Mouse (Mus musculus) midbrain, postnatal 0 days (tissue): ENCODE results near the gene Cd79b. TPM values are rescaled to one million over a fixed set of nuclear protein-coding genes. Genes with fewer than 3 reads are reported as not detected.

ENCODE experiments used
- ATAC-seq: fragments of 200-750 bp; cut with Nextera tagmentation; 2 replicates; pipeline ENCODE4 v1.8.0; 2017; ENCODE audit warnings: moderate number of reproducible peaks, mild to moderate bottlenecking, moderate TSS enrichment, moderate library complexity; ENCODE audit not compliant: low FRiP score
- DNase-seq: peaks from one replicate; pipeline ENCODE4 v3.0.0-alpha.2; 2015; ENCODE audit warnings: low spot score
- H3K27ac ChIP-seq: fragments of 300-500 bp; sonication (generic); 2 replicates; pipeline ENCODE4 v1.5.1; 2014; ENCODE audit warnings: low read depth, mild to moderate bottlenecking, low read length, mixed read lengths
- H3K27me3 ChIP-seq: fragments of 300-500 bp; sonication (generic); 2 replicates; pipeline ENCODE4 v1.6.1; 2014; ENCODE audit warnings: low read length, control low read depth, mixed read lengths; ENCODE audit not compliant: insufficient read depth
- H3K36me3 ChIP-seq: fragments of 300-500 bp; sonication (generic); 2 replicates; pipeline ENCODE4 v1.6.1; 2014; ENCODE audit warnings: low read length, control low read depth, mixed read lengths; ENCODE audit not compliant: insufficient read depth
- H3K4me1 ChIP-seq: fragments of 300-500 bp; sonication (generic); 2 replicates; pipeline ENCODE4 v1.6.1; 2014; ENCODE audit warnings: mild to moderate bottlenecking, control low read depth, antibody characterized with exemption, low read length, mixed read lengths; ENCODE audit not compliant: insufficient read depth
- H3K4me2 ChIP-seq: fragments of 300-500 bp; sonication (generic); 2 replicates; pipeline ENCODE4 v1.6.1; 2014; ENCODE audit warnings: low read depth, mild to moderate bottlenecking, low read length, mixed read lengths; ENCODE audit not compliant: poor library complexity, severe bottlenecking
- H3K4me3 ChIP-seq: fragments of 300-500 bp; sonication (generic); 2 replicates; pipeline ENCODE4 v1.5.1; 2014; ENCODE audit warnings: low read depth, mild to moderate bottlenecking, low read length, moderate library complexity
- H3K9ac ChIP-seq: fragments of 300-500 bp; sonication (generic); replicated peaks from 2 replicates; pipeline ENCODE4 v1.6.1; 2014; ENCODE audit warnings: mild to moderate bottlenecking, low read length, moderate library complexity, mixed read lengths; ENCODE audit not compliant: poor library complexity, severe bottlenecking
- H3K9me3 ChIP-seq: fragments of 300-500 bp; sonication (generic); 2 replicates; pipeline ENCODE4 v1.6.1; 2016; ENCODE audit warnings: low read length, control low read depth
- CTCF ChIP-seq: IDR thresholded peaks from 2 replicates; pipeline ENCODE4 v1.5.1; 2016; ENCODE audit warnings: antibody characterized with exemption, mild to moderate bottlenecking
- WGBS: fragments of 180-500 bp; shearing (Covaris S2); extraction: QIAGEN DNeasy Blood & Tissue Kit; methylation state at CpG from one replicate; pipeline ENCODE4 v1.1.7; 2014; 5-methylcytosine and 5-hydroxymethylcytosine counted together
- polyA plus RNA-seq: library from polyadenylated mRNA; unstranded; fragments of >200 nt; fragmentation: Nextera tagmentation; extraction: Ambion mirVana; gene quantifications from 2 replicates; pipeline ENCODE4 v1.2.1, GENCODE M21; 2015
- total RNA-seq: library from RNA; depleted of rRNA; stranded (reverse); fragments of >200 nt; gene quantifications from 2 replicates; pipeline ENCODE4 v1.2.3, GENCODE M21; 2014; rRNA removed

Cd79b gene
- total RNA-seq, result 0.38 and 1.9 TPM in 2 replicates
- 1.1 and 1.2 TPM in 2 replicates for polyA plus RNA-seq

DNA sequence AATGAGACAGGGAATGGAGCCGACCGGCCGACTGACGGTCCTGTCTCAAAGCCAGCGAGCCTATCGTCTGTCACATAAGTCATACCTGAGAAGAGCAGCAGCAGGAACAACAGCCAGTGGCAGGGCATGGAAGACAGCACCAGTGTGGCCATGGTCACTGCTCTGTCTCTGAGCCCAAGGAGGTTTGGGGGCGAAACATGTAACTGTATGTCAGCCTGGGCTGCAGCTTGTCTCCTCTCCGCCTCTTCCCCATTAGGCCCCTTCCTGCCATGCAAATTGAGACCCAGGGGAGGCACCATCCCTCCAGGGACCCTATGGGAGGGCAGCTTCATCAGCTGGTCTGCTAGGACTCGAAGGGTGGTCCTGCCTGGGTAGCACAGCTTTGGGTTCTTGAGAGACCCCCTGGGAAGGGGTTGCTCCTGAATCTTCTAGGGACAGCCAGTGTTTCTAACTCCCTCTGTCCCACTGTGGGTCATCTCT lies at the start of gene Cd79b:
Gene Cd79b, minus strand, starts transcription at position 430 of the 480 bp plus-strand sequence.
- 82% methylated on average over 9 of the region's 9 CpGs for WGBS
- Histone ChIP-seq H3K9me3 (no peaks in the 10 kb centered on the region), H3K27me3 (no peaks in the 10 kb centered on the region), H3K27ac (no peak within 1 kb of the TSS), H3K36me3 (no peaks in the 10 kb centered on the region), H3K4me3 (no peak within 1 kb of the TSS), H3K9ac (no peak within 1 kb of the TSS), H3K4me1 (no peaks in the 10 kb centered on the region), H3K4me2 (no peak within 1 kb of the TSS)
- DNase-seq (no peak), ATAC-seq (no peak)
- TF ChIP-seq CTCF, result no peak

- ATAC-seq (no peak), DNase-seq (no peak)
- no peaks in the 10 kb centered on the region for H3K4me1 ChIP-seq
- peak; percentile 42 for TF ChIP-seq CTCF
- 32% methylated on average over 5 of the region's 5 CpGs for WGBS
- no peaks in the 10 kb centered on the region for H3K36me3 ChIP-seq
- H3K4me2 ChIP-seq, result no peak overlapping the region
- no peaks in the 10 kb centered on the region for H3K9me3 ChIP-seq
- no peak overlapping the region for H3K27ac ChIP-seq
- no peak overlapping the region for H3K9ac ChIP-seq
- H3K4me3 ChIP-seq, result no peak overlapping the region
- no peaks in the 10 kb centered on the region for H3K27me3 ChIP-seq
Measured at GRCm38 (mm10) chr11:106359350-106359749, 44.8 kb upstream of the Cd79b start.

GRCm38 (mm10) chr11:106355382-106356128 lies 41.0 kb upstream of the Cd79b start:
- no peaks in the 10 kb centered on the region for H3K36me3 ChIP-seq
- ATAC-seq, result no peak
- H3K27me3 ChIP-seq, result no peaks in the 10 kb centered on the region
- H3K9ac ChIP-seq, result no peak overlapping the region
- no peak overlapping the region for H3K4me2 ChIP-seq
- H3K4me3 ChIP-seq, result no peak overlapping the region
- no peak for DNase-seq
- 77% methylated on average over 19 of the region's 19 CpGs for WGBS
- TF ChIP-seq CTCF, result no peak
- no peak overlapping the region for H3K27ac ChIP-seq
- no peaks in the 10 kb centered on the region for H3K4me1 ChIP-seq
- H3K9me3 ChIP-seq, result no peaks in the 10 kb centered on the region

- WGBS, result 53% methylated on average over 1 of the region's 1 CpGs
- DNase-seq, result no peak
- Histone ChIP-seq H3K9ac (no peak overlapping the region), H3K4me1 (no peaks in the 10 kb centered on the region), H3K27me3 (no peaks in the 10 kb centered on the region), H3K27ac (no peak overlapping the region), H3K9me3 (no peaks in the 10 kb centered on the region), H3K36me3 (no peaks in the 10 kb centered on the region), H3K4me3 (no peak overlapping the region), H3K4me2 (no peak overlapping the region)
- ATAC-seq, result no peak
- no peak for TF ChIP-seq CTCF
Measured at GRCm38 (mm10) chr11:106354181-106354580, 39.6 kb upstream of the Cd79b start.

- Histone ChIP-seq H3K27me3 (no peaks in the 10 kb centered on the region), H3K36me3 (no peaks in the 10 kb centered on the region), H3K4me1 (no peaks in the 10 kb centered on the region), H3K27ac (no peak within 1 kb of the TSS), H3K4me3 (no peak within 1 kb of the TSS), H3K9me3 (no peaks in the 10 kb centered on the region), H3K9ac (no peak within 1 kb of the TSS), H3K4me2 (no peak within 1 kb of the TSS)
- ATAC-seq, result no peak
- WGBS, result 91% methylated on average over 12 of the region's 12 CpGs
- DNase-seq, result no peak
- TF ChIP-seq CTCF, result no peak
Measured at GRCm38 (mm10) chr11:106353188-106353587, 38.6 kb upstream of the Cd79b start, which contains the start of gene Scn4a. Scn4a (minus strand) TSS chr11:106353288.

GRCm38 (mm10) chr11:106351941-106352340 lies 37.4 kb upstream of the Cd79b start:
- WGBS, result 73% methylated on average over 4 of the region's 4 CpGs
- Histone ChIP-seq H3K4me1 (no peaks in the 10 kb centered on the region), H3K27ac (no peak overlapping the region), H3K36me3 (no peaks in the 10 kb centered on the region), H3K4me3 (no peak overlapping the region), H3K4me2 (no peak overlapping the region), H3K27me3 (no peaks in the 10 kb centered on the region), H3K9ac (no peak overlapping the region), H3K9me3 (no peaks in the 10 kb centered on the region)
- no peak for ATAC-seq
- no peak for TF ChIP-seq CTCF
- DNase-seq, result no peak
